Mouse (Mus musculus): ENCODE results near the gene Olfr360. TPM values are rescaled to one million over a fixed set of nuclear protein-coding genes. Genes with fewer than 3 reads are reported as not detected.
"Not testable (repeated sequence)": the region's sequence is repeated elsewhere in the genome, so short reads cannot be mapped to it uniquely, and the experiment has no call there.

The Olfr360 gene
- polyA plus RNA-seq (2015; fragmentation: Nextera tagmentation; extraction: Ambion mirVana): not detected in 2 replicates

DNA sequence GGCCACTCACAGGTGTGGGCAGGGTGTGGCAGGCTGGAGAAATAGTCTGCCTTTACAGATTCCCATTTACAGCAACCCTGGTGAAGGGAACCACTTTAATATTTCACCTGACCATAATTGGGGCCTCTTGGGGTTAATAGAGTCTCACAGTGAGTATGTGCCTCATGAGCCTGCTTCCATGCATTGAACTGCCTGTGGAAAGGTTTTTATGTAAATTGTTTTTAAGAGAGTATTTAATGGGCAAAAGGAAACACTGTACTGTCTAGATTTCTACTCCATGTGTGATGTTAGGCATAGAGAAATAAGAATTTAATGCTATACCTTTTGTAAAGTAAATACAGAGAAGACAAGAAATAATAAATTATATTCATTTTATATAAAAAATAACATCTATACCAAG, at the start of gene Olfr360:
TSS of gene Olfr360 (plus strand) at position 301 of the 400 bp plus-strand sequence.
- peaks cover 9% of the 10 kb centered on the region for H3K9me3 ChIP-seq (replicated peaks; ENCODE audit: control insufficient read depth, low read length, poor library complexity, severe bottlenecking)
- H3K4me1 ChIP-seq (ENCODE audit: control insufficient read depth, insufficient read depth, low read length): no peaks in the 10 kb centered on the region
- no peaks in the 10 kb centered on the region for H3K36me3 ChIP-seq (ENCODE audit: control insufficient read depth, insufficient read depth, low read length)
- no peaks in the 10 kb centered on the region for H3K27me3 ChIP-seq (ENCODE audit: control insufficient read depth, insufficient read depth, low read depth, low read length)
- no peak for ATAC-seq
- H3K9ac ChIP-seq (ENCODE audit: low read depth, low read length): no peak within 1 kb of the TSS
- H3K4me3 ChIP-seq (ENCODE audit: low read depth, low read length): no peak within 1 kb of the TSS
- no peak within 1 kb of the TSS for H3K27ac ChIP-seq (ENCODE audit: low read length)
- H3K4me2 ChIP-seq (ENCODE audit: low read length): no peak within 1 kb of the TSS

DNA sequence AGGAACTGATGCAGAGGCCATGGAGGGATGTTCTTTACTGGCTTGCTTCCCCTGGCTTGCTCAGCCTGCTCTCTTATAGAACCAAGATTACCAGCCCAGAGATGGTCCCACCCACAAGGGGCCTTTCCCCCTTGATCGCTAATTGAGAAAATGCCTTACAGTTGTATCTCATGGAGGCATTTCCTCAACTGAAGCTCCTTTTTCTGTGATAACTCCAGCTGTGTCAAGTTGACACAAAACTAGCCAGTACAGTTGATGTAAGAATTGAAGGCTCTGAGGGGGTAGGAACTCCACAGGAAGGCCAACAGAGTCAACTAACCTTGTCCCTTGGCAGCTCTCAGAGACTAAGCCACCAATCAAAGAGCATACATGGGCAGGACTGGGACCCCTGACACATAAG, 23.6 kb downstream of the Olfr360 start, which contains the start of gene Olfr361:
TSS of gene Olfr361 (minus strand) at position 101 of the 400 bp plus-strand sequence.
- H3K9me3 ChIP-seq (replicated peaks; ENCODE audit: control insufficient read depth, low read length, poor library complexity, severe bottlenecking); H3K9ac ChIP-seq (ENCODE audit: low read depth, low read length); H3K4me3 ChIP-seq (ENCODE audit: low read depth, low read length); H3K27ac ChIP-seq (ENCODE audit: low read length); H3K4me1 ChIP-seq (ENCODE audit: control insufficient read depth, insufficient read depth, low read length); H3K4me2 ChIP-seq (ENCODE audit: low read length); H3K27me3 ChIP-seq (ENCODE audit: control insufficient read depth, insufficient read depth, low read depth, low read length); ATAC-seq; H3K36me3 ChIP-seq (ENCODE audit: control insufficient read depth, insufficient read depth, low read length): not testable (repeated sequence)
- 22% methylated on average over 1 of the region's 1 CpGs for WGBS

DNA sequence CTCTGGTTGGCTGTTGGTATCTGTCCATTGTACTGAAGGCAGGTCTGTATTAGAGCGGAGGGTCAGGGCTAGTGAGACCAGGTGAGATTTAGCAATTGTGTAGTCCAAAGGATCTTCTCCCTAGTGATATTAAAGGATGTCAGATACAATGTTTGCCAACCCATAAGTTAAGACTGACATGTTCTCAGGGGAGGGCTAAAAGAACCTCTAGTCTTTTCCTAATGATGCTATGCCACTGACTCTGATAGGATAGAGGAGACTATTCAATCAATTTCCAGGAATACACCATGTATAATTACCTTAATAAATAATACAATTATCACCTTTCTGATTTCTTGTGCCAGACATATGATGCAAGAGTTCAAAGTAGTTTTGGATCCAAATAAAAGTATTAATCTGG, 52.3 kb downstream of the Olfr360 start, which contains the start of gene Olfr362:
TSS of gene Olfr362 (minus strand) at position 101 of the 400 bp plus-strand sequence.
- Histone ChIP-seq H3K4me2 (ENCODE audit: low read length) (no peak within 1 kb of the TSS), H3K4me3 (ENCODE audit: low read depth, low read length) (no peak within 1 kb of the TSS), H3K27ac (ENCODE audit: low read length) (no peak within 1 kb of the TSS), H3K27me3 (ENCODE audit: control insufficient read depth, insufficient read depth, low read depth, low read length) (no peaks in the 10 kb centered on the region), H3K9ac (ENCODE audit: low read depth, low read length) (no peak within 1 kb of the TSS), H3K4me1 (ENCODE audit: control insufficient read depth, insufficient read depth, low read length) (no peaks in the 10 kb centered on the region), H3K9me3 (replicated peaks; ENCODE audit: control insufficient read depth, low read length, poor library complexity, severe bottlenecking) (peaks cover 11% of the 10 kb centered on the region; the same call in 1 of the 2 replicates), H3K36me3 (ENCODE audit: control insufficient read depth, insufficient read depth, low read length) (no peaks in the 10 kb centered on the region)
- 93% methylated on average over 1 of the region's 1 CpGs for WGBS
- ATAC-seq: no peak

Other genes starting within 250 kb of the Olfr360 start
- gene Olfr3, start 248.7 kb upstream of the Olfr360 start, polyA plus RNA-seq (2015; fragmentation: Nextera tagmentation; extraction: Ambion mirVana): not detected in 2 replicates
- gene Olfr350, start 219.4 kb upstream of the Olfr360 start, polyA plus RNA-seq (2015; fragmentation: Nextera tagmentation; extraction: Ambion mirVana): not detected in 2 replicates
- not detected in 2 replicates for gene Olfr351, start 203.1 kb upstream of the Olfr360 start, polyA plus RNA-seq (2015; fragmentation: Nextera tagmentation; extraction: Ambion mirVana)
- gene Olfr352, start 197.3 kb upstream of the Olfr360 start, polyA plus RNA-seq (2015; fragmentation: Nextera tagmentation; extraction: Ambion mirVana): not detected in 2 replicates
- not detected in 2 replicates for gene Olfr353, start 172.8 kb upstream of the Olfr360 start, polyA plus RNA-seq (2015; fragmentation: Nextera tagmentation; extraction: Ambion mirVana)
- gene Olfr354, start 160.1 kb upstream of the Olfr360 start, polyA plus RNA-seq (2015; fragmentation: Nextera tagmentation; extraction: Ambion mirVana): not detected in 2 replicates
- not detected in 2 replicates for gene Olfr355, start 136.8 kb upstream of the Olfr360 start, polyA plus RNA-seq (2015; fragmentation: Nextera tagmentation; extraction: Ambion mirVana)
- gene Olfr356, start 128.6 kb upstream of the Olfr360 start, polyA plus RNA-seq (2015; fragmentation: Nextera tagmentation; extraction: Ambion mirVana): not detected in 2 replicates
- gene Olfr357, start 71.9 kb upstream of the Olfr360 start, polyA plus RNA-seq (2015; fragmentation: Nextera tagmentation; extraction: Ambion mirVana): not detected in 2 replicates
- not detected in 2 replicates for gene Olfr358, start 56.4 kb upstream of the Olfr360 start, polyA plus RNA-seq (2015; fragmentation: Nextera tagmentation; extraction: Ambion mirVana)
- gene Olfr361, start 23.5 kb downstream of the Olfr360 start, polyA plus RNA-seq (2015; fragmentation: Nextera tagmentation; extraction: Ambion mirVana): not detected in 2 replicates
- gene Olfr362, start 52.2 kb downstream of the Olfr360 start, polyA plus RNA-seq (2015; fragmentation: Nextera tagmentation; extraction: Ambion mirVana): not detected in 2 replicates
- not detected in 2 replicates for gene Olfr364-ps1, start 73.6 kb downstream of the Olfr360 start, polyA plus RNA-seq (2015; fragmentation: Nextera tagmentation; extraction: Ambion mirVana)
- gene Olfr365, start 122.5 kb downstream of the Olfr360 start, polyA plus RNA-seq (2015; fragmentation: Nextera tagmentation; extraction: Ambion mirVana): not detected in 2 replicates
- not detected in 2 replicates for gene Olfr366, start 145.8 kb downstream of the Olfr360 start, polyA plus RNA-seq (2015; fragmentation: Nextera tagmentation; extraction: Ambion mirVana)